Mouse (Mus musculus): ENCODE measurements at regions not wholly inside any gene's neighbourhood (a gene's known extent, or its start where the extent isn't known, plus 50 kb on each side); places are given as distances from the start of the nearest gene placed in this dataset.

GRCm38 (mm10) chr7:54333142-54333541 is 502.2 kb upstream of the Luzp2 start:
- no peak for DNase-seq (ENCODE audit: low spot score in 2 of 2)

DNA sequence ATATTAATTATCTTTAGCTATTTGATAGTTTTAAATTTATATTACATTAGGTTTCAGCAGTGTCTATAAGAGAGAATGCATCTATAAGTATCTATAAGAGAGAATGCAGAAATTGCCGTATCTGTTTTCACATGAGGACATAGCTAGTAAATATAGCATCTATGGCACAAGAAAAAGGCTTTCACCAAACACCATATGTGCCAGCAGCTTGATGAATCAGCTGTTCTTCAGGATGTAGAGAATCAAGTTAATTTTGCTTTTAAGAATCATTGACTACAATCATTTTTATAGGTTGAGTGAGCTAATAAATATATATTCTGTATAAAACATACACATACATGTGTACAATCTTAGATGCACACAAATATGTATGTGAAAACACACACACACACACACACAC is 500.4 kb upstream of the Luzp2 start:
- peak; percentile 6 to 21 for DNase-seq (ENCODE audit: low spot score in 2 of 2)

- peak; percentile 4 to 6 for DNase-seq (ENCODE audit: low spot score in 2 of 2)
Measured at GRCm38 (mm10) chr7:54340532-54340931, 494.8 kb upstream of the Luzp2 start.
